Mouse (Mus musculus) lung, postnatal 0 days (tissue): Measurements from ENCODE around the gene Zfp748.

Experiments
- CTCF ChIP-seq: IDR thresholded peaks from 2 replicates; pipeline ENCODE4 v1.5.1; 2016; ENCODE audit warnings: antibody characterized with exemption, mild to moderate bottlenecking
- EP300 ChIP-seq: IDR thresholded peaks from 2 replicates; pipeline ENCODE4 v1.6.1; 2016; ENCODE audit warnings: antibody characterized with exemption, mild to moderate bottlenecking, control low read depth

DNA sequence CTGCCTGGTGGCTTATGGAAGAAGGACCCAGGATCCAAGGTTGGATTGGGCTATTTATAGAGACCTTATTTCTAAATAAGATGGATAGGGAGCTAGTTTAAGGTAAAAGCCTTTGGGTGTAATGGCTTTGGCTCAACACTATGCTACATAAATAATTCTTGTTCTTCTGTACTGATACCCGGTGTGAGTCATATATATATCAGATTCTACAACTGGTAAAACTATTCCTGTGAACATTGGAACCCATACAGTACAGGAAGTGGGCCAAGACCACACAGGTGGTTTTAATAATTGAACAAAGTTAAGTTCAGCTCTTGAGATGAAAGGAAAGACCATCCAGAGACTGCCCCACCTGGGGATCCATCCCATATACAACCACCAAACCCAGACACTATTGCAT is 52.7 kb downstream of the Zfp748 start:
- TF ChIP-seq CTCF (no peak), EP300 (no peak)
